Mouse (Mus musculus): ENCODE data around the gene Gcc2. TPM values are rescaled to one million over a fixed set of nuclear protein-coding genes. Genes with fewer than 3 reads are reported as not detected.
A peak's percentile ranks its signal among the peaks of the same experiment; 100 is the strongest.
"Not testable (repeated sequence)": the region's sequence is repeated elsewhere in the genome, so short reads cannot be mapped to it uniquely, and the experiment has no call there.

Gcc2 gene
- polyA plus RNA-seq, 1 experiment from 2014 or later: 62.7 TPM

DNA sequence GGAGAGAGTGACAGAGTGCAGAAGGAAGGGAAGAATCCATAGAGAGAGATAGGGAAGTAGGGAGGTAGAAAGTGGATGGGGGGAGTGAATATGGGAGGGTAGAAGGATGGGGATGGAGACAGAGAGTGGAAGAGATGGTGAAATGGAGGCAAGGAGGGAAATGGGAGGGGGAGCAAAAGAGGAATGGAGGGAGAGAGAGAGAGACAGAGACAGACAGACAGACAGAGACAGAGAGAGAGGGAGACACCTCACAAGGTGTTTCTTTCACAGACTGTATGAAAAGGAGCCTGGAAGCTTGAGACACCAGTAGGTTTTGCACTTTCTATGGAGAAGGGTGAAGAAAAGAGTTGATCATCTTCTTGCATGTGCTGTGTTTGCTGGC lies 21.6 kb upstream of the Gcc2 start:
- H3K4me2 ChIP-seq; H3K27ac ChIP-seq; H3K4me3 ChIP-seq (replicated peaks); H3K36me3 ChIP-seq (replicated peaks); H3K4me1 ChIP-seq; H3K27me3 ChIP-seq; H3K9ac ChIP-seq: not testable (repeated sequence)
- H3K9me3 ChIP-seq: peaks cover 18% of the 10 kb centered on the region
- peak; percentile 1 for ATAC-seq (ENCODE audit: low FRiP score)

DNA sequence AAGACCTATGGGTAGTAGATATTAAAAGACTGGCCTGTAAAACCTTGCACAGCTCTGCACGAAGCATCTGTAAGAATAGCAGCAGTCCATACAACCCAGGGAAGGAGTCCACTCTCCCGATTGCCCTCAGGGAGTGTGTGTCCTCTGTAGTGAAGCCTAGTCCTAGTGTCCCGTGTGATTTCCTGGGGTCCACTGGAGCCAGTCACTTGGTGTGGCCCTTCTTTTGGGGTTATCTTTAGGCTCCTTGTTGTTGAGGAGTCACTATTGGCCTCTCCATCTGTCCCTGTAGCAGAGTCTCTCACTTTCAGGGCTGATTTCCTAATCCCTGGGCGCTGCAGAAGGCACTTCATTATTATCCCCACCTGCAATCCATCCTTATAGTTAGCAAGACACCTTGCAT lies 20.3 kb upstream of the Gcc2 start:
- H3K36me3 ChIP-seq (replicated peaks); H3K4me2 ChIP-seq; ATAC-seq (ENCODE audit: low FRiP score); H3K4me3 ChIP-seq (replicated peaks); H3K27me3 ChIP-seq; H3K4me1 ChIP-seq; H3K9ac ChIP-seq; H3K27ac ChIP-seq: not testable (repeated sequence)
- peaks cover 21% of the 10 kb centered on the region for H3K9me3 ChIP-seq
- WGBS: 89% methylated on average over 4 of the region's 4 CpGs

GRCm38 (mm10) chr10:58236613-58237012 lies 18.7 kb upstream of the Gcc2 start, which contains the start of gene Gm4981:
Gene Gm4981, minus strand, starts transcription at chr10:58236701.
- peaks cover 17% of the 10 kb centered on the region for H3K9me3 ChIP-seq
- no peaks in the 10 kb centered on the region for H3K27me3 ChIP-seq

GRCm38 (mm10) chr10:58238984-58239740 lies 16.1 kb upstream of the Gcc2 start:
- H3K27ac ChIP-seq; H3K4me3 ChIP-seq (replicated peaks); H3K27me3 ChIP-seq; H3K4me2 ChIP-seq; H3K36me3 ChIP-seq (replicated peaks); H3K9ac ChIP-seq; H3K4me1 ChIP-seq; H3K9me3 ChIP-seq: not testable (repeated sequence)
- ATAC-seq (ENCODE audit: low FRiP score): peak; percentile 91
- WGBS: 82% methylated on average over 8 of the region's 8 CpGs

More at GRCm38 (mm10) chr10:58236613-58237012, 18.7 kb upstream of the Gcc2 start, which contains the start of gene Gm4981:
- H3K9ac ChIP-seq: no peak within 1 kb of the TSS
- ATAC-seq (ENCODE audit: low FRiP score): no peak
- 90% methylated on average over 10 of the region's 10 CpGs for WGBS
- H3K4me1 ChIP-seq: no peaks in the 10 kb centered on the region
- H3K36me3 ChIP-seq (replicated peaks): no peaks in the 10 kb centered on the region
- no peak within 1 kb of the TSS for H3K4me2 ChIP-seq
- H3K27ac ChIP-seq: no peak within 1 kb of the TSS
- no peak within 1 kb of the TSS for H3K4me3 ChIP-seq (replicated peaks)

- WGBS: 22% methylated on average over 1 of the region's 1 CpGs
- H3K27me3 ChIP-seq: no peaks in the 10 kb centered on the region
- no peak overlapping the region for H3K27ac ChIP-seq
- H3K9me3 ChIP-seq: no peaks in the 10 kb centered on the region
- H3K9ac ChIP-seq: no peak overlapping the region
- no peak for ATAC-seq (ENCODE audit: low FRiP score)
- H3K4me3 ChIP-seq (replicated peaks): no peak overlapping the region
- no peaks in the 10 kb centered on the region for H3K36me3 ChIP-seq (replicated peaks)
- H3K4me2 ChIP-seq: no peak overlapping the region
- peaks cover under 1% of the 10 kb centered on the region for H3K4me1 ChIP-seq
Measured at GRCm38 (mm10) chr10:58249535-58249934, 5.8 kb upstream of the Gcc2 start.

DNA sequence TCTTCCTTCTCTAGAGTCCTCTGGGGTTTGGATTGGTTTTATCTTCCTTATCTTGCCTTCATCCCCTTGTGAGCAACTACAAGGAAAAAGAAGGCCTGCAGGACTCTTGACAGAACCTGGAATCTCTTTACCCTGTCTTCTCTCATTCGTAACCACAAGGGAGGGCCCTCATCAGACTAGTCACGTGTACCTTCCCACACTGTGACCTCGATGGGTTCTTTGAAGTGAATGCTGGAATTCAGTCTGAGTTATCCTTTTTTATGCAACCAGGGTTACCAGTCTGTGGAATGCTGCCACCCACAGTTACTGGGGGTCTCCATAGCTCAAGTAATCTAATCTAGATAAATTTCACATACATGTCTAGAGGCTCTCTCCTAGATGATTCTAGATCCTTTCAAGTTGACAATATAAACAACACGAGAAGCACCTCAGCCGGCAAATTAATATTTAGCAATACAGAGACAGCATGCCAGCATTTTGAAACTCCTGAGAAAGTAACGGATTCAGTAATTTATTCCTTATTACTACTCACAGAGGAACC lies 592 bp upstream of the Gcc2 start:
- WGBS: 40% methylated on average over 6 of the region's 6 CpGs
- Histone ChIP-seq H3K27ac (no peak overlapping the region), H3K4me3 (replicated peaks) (peak overlapping the region; percentile 74), H3K36me3 (replicated peaks) (peaks cover 12% of the 10 kb centered on the region), H3K9ac (peak overlapping the region; percentile 75; the same call in 1 of the 2 replicates), H3K4me2 (peak overlapping the region; percentile 57), H3K27me3 (no peaks in the 10 kb centered on the region), H3K4me1 (peaks cover 15% of the 10 kb centered on the region), H3K9me3 (no peaks in the 10 kb centered on the region)
- peak; percentile 24; the same call in 1 of the 2 replicates for ATAC-seq (ENCODE audit: low FRiP score)

- no peak for ATAC-seq (ENCODE audit: low FRiP score)
- peaks cover 15% of the 10 kb centered on the region for H3K4me1 ChIP-seq
- peak overlapping the region; percentile 75; the same call in 1 of the 2 replicates for H3K9ac ChIP-seq
- WGBS: 9% methylated on average over 4 of the region's 4 CpGs
- H3K27ac ChIP-seq: no peak overlapping the region
- no peaks in the 10 kb centered on the region for H3K9me3 ChIP-seq
- H3K27me3 ChIP-seq: no peaks in the 10 kb centered on the region
- H3K4me3 ChIP-seq (replicated peaks): peak overlapping the region; percentile 74
- H3K36me3 ChIP-seq (replicated peaks): peaks cover 17% of the 10 kb centered on the region
- H3K4me2 ChIP-seq: peak overlapping the region; percentile 57
Measured at GRCm38 (mm10) chr10:58255954-58256353, 657 bp downstream of the Gcc2 start.

- ATAC-seq (ENCODE audit: low FRiP score): no peak
- Histone ChIP-seq H3K4me2 (no peak overlapping the region), H3K9me3 (no peaks in the 10 kb centered on the region), H3K4me3 (replicated peaks) (no peak overlapping the region), H3K9ac (no peak overlapping the region), H3K36me3 (replicated peaks) (peaks cover 30% of the 10 kb centered on the region), H3K27ac (no peak overlapping the region), H3K27me3 (no peaks in the 10 kb centered on the region), H3K4me1 (peaks cover 15% of the 10 kb centered on the region)
- 83% methylated on average over 5 of the region's 5 CpGs for WGBS
Measured at GRCm38 (mm10) chr10:58258466-58258865, 3.2 kb downstream of the Gcc2 start.

GRCm38 (mm10) chr10:58282238-58282637 lies 26.9 kb downstream of the Gcc2 start:
- no peak for ATAC-seq (ENCODE audit: low FRiP score)
- H3K4me1 ChIP-seq: no peaks in the 10 kb centered on the region
- H3K27me3 ChIP-seq: no peaks in the 10 kb centered on the region
- H3K9ac ChIP-seq: no peak overlapping the region
- no peak overlapping the region for H3K4me3 ChIP-seq (replicated peaks)
- H3K4me2 ChIP-seq: no peak overlapping the region
- no peak overlapping the region for H3K27ac ChIP-seq
- H3K9me3 ChIP-seq: no peaks in the 10 kb centered on the region
- peaks cover 63% of the 10 kb centered on the region for H3K36me3 ChIP-seq (replicated peaks)
- WGBS: 93% methylated on average over 7 of the region's 7 CpGs

DNA sequence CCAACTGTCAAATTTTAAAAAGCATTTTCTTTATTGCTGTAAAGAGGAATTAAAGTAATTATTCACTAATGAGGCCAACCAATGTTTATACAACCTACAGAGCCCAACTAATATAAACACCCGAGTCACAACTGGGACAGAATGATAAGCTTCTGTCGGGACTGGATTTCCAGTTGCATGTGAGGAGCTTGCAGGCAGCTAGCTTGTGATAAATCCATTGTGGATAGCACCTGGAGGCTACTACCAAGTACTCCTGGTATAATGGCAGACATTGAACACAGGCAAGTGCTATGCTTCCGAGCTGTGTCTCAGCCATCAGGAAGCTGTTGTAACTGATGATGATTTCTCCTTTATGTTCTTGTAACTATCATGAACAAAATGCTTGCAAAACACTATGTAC lies 35.4 kb downstream of the Gcc2 start:
- no peak for ATAC-seq (ENCODE audit: low FRiP score)
- H3K27ac ChIP-seq: no peak overlapping the region
- no peak overlapping the region for H3K4me3 ChIP-seq (replicated peaks)
- no peak overlapping the region for H3K9ac ChIP-seq
- no peaks in the 10 kb centered on the region for H3K27me3 ChIP-seq
- WGBS: 92% methylated on average over 3 of the region's 3 CpGs
- no peaks in the 10 kb centered on the region for H3K9me3 ChIP-seq
- H3K36me3 ChIP-seq (replicated peaks): peaks cover 82% of the 10 kb centered on the region
- H3K4me1 ChIP-seq: no peaks in the 10 kb centered on the region
- H3K4me2 ChIP-seq: no peak overlapping the region

GRCm38 (mm10) chr10:58294246-58294645 lies 38.9 kb downstream of the Gcc2 start:
- Histone ChIP-seq H3K27ac (no peak overlapping the region), H3K4me2 (no peak overlapping the region), H3K4me3 (replicated peaks) (no peak overlapping the region), H3K27me3 (no peaks in the 10 kb centered on the region), H3K9ac (no peak overlapping the region), H3K36me3 (replicated peaks) (peaks cover 88% of the 10 kb centered on the region), H3K4me1 (no peaks in the 10 kb centered on the region), H3K9me3 (no peaks in the 10 kb centered on the region)
- no peak for ATAC-seq (ENCODE audit: low FRiP score)
- 96% methylated on average over 3 of the region's 3 CpGs for WGBS

DNA sequence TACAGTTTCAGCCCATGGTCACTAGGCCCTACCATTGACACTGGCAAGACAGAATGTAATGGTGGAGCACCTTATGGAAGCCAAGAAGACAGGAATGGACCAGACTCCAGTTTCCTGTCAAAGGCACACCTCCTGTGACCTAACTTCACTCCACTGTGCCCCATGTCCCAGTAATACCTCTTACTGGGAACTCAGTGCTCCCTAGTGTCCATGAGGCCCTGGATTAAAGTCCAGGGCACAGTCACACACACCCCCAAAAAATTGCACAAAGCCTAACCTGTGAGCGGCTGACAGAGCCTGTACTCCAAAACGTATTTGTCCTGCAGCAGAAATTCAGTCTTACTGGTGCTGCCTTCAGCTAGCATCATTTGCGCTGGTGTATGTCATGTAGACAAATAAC lies 40.3 kb downstream of the Gcc2 start:
- peaks cover 82% of the 10 kb centered on the region for H3K36me3 ChIP-seq (replicated peaks)
- WGBS: 93% methylated on average over 3 of the region's 3 CpGs

GRCm38 (mm10) chr10:58304996-58305395 lies 49.7 kb downstream of the Gcc2 start:
- WGBS: 94% methylated on average over 7 of the region's 7 CpGs
- H3K36me3 ChIP-seq (replicated peaks): peaks cover 37% of the 10 kb centered on the region
- no peak overlapping the region for H3K4me3 ChIP-seq (replicated peaks)
- no peak overlapping the region for H3K27ac ChIP-seq
- H3K4me2 ChIP-seq: no peak overlapping the region
- no peaks in the 10 kb centered on the region for H3K9me3 ChIP-seq
- no peaks in the 10 kb centered on the region for H3K27me3 ChIP-seq
- H3K4me1 ChIP-seq: no peaks in the 10 kb centered on the region
- H3K9ac ChIP-seq: no peak overlapping the region
- ATAC-seq (ENCODE audit: low FRiP score): no peak

More for the DNA sequence above, 40.3 kb downstream of the Gcc2 start:
- ATAC-seq (ENCODE audit: low FRiP score): no peak
- no peaks in the 10 kb centered on the region for H3K4me1 ChIP-seq
- no peaks in the 10 kb centered on the region for H3K27me3 ChIP-seq
- no peaks in the 10 kb centered on the region for H3K9me3 ChIP-seq
- H3K4me3 ChIP-seq (replicated peaks): no peak overlapping the region
- no peak overlapping the region for H3K27ac ChIP-seq
- H3K4me2 ChIP-seq: no peak overlapping the region
- H3K9ac ChIP-seq: no peak overlapping the region

Data from forebrain, embryonic 12.5 days (tissue).